Mouse (Mus musculus): ENCODE data around the gene Enpp7.

The Enpp7 gene

DNA sequence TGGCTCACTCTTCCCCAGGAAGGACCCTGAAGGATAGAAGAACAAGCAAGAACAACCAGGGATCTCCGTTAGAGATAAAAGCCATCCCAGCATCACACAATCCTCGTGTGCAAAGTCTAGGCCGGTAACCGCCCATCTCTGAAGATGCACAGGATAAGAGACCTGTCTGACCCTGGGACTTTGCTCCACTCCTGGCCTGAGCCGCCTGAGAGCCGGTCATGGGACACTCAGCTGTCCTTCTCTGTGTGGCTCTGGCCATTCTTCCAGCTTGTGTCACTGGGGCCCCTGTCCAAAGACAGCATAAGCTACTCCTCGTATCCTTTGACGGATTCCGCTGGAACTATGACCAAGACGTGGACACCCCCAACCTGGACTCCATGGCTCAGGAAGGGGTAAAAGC lies at the start of gene Enpp7:
TSS of gene Enpp7 (plus strand) at position 190 of the 400 bp plus-strand sequence.
- DNase-seq (ENCODE audit: inconsistent ontology term), result no peak

DNA sequence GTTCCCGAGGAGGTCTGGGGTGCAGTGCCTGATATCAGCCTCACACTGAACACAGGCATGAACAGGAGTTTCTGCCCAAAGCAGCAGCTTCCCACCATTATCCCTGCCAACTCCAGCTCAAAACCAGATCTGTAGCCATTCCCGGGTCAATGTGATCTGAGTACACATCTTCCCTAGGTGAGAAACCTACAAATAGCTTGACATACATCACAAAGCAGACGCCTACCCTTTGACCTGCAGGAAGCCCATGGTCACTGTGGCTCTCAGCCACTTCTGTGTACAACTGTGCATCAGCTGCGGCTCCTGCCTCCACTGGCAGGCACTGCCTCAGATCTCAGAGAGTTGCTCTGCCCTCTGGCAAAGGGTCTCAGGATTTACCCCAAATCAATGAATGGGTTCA lies 48.3 kb upstream of the Enpp7 start:
- DNase-seq (ENCODE audit: inconsistent ontology term), result no peak

DNA sequence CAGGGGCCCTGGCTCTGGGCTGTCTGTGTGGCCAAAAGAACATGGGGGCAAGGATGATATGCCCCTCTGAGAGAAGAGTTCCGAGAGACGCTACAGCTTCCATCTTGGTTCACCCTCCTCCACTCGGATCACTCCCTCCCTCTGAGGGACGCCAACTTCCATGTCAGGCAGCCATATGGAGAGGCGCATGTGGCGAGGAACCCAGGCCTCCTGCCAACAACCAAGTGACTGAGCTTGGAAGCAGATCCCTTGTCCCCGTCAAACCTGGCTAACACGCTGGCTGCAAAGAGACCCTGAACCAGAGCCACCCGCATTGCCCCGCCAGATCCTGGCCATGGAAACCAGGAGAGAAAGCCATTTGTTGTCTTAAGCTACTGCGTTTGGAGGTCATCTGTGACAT lies 47.4 kb upstream of the Enpp7 start:
- peak; percentile 5 for DNase-seq (ENCODE audit: inconsistent ontology term)

DNA sequence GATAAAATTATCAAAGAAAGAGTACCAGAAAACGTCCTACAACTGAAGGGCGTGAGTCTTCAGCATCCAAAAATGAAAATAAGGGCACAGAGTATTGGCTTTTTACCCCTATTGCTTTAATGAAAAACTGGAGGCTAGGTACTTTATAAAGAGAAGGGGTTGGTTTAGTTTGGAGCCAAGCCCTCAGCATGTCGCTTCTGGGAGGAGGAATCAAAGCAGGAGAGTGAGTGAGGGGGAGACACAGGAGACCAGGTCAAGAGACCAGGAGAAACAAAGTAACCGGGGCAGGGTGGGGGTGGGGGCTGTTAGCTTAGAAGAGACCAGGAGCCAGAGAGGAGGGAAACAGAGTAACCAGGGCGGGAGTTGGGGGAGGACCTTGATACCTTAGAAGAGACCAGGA lies 46.7 kb upstream of the Enpp7 start:
- no peak for DNase-seq (ENCODE audit: inconsistent ontology term)

DNA sequence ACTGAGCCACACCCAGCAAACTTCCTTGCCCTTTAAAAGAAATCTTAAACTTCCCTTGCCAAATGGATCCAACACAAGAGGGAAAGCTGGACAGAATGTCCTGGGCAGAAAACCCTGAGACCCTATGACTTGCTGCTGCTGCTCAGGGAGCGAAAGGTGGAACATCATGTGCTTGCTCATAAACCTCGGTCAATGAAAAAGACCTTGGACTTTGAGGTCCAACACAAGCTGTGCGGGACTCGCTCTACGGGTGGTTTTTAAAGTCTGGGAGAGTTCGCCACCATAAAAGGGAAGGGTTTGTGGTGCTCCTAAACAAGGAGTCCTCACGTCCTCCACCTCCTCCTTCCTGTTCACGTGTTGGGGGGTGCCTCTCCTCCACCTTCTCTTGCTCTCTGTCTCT lies 42.1 kb upstream of the Enpp7 start:
- DNase-seq (ENCODE audit: inconsistent ontology term), result no peak

DNA sequence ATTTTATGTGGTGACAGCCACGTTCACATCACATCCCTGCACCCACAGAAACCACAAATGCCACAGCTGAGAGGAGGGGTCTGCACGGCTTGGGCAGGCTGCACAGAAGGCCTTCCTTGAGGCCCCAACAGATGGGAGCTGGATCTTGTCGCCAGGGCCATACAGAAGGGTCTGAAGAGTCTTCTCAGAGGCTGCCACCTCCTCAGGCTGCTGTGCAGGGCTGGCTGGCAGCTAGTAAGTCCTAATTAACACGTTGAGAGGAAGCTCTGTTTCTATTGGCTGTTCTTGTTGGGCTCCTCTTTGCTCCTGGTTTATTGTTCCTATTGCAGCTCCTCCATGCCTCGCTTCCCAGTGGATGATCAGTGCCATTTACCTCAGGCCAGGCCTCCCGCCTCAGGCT lies 33.0 kb upstream of the Enpp7 start:
- DNase-seq (ENCODE audit: inconsistent ontology term), result no peak

DNA sequence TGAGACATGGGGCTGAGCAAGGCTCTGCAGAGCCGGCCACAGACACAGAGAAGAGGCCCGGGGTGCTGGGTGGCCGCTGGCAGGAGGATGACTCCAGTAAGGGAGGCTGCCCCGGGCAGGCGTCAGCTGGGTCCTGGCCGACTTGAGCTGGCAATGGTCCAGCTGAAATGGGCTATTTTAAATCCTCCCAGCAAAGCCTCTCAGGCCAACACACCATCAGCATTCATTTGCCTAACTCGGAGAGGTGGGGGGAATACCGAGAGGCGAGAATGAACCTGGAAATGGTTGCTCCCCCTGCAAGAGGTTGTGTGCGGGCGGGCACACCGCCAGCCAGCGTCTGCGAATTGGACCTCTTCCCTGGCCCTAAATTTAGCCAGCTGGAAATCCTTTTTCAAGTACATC lies 30.9 kb upstream of the Enpp7 start:
- peak; percentile 41 for DNase-seq (ENCODE audit: inconsistent ontology term)

DNA sequence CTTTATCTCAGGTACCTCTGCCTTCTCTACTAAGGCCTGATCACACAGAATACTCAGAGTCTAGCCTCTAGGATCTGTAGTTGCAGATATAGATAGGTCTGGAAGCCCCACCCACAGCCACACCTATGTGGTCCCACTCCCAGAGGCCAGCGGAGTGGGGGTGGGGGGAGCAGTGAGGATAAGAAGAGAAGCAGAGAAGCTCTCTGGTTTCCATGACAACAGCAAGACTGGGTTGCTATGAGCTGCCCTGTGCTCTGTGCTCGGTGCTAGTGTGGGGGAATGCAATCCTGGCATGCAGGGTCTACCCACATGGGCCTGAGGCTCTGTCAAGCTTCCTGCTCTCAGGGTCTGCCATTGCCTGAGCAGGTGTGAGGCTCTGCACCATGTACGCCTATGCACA lies 27.3 kb upstream of the Enpp7 start:
- no peak for DNase-seq (ENCODE audit: inconsistent ontology term)

DNA sequence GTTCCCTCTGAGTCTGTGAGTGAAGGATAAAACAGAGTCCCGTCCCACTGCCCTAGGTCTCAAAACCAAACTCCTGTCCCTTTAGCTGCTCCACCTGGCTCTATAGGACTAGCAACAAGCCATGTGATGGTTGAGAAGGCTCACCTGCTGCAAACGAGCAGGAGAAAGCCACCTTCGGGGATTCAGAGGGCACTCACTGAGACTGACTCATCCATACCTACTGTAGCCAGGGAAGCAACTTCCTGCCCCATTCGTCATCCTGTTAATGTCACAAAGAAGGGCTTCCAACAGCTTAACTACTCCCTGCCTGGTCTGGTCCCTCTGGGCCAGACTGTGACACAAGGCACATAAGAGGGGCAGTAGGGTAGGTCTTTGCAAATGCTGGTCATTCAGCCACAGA lies 25.5 kb upstream of the Enpp7 start:
- no peak for DNase-seq (ENCODE audit: inconsistent ontology term)

DNA sequence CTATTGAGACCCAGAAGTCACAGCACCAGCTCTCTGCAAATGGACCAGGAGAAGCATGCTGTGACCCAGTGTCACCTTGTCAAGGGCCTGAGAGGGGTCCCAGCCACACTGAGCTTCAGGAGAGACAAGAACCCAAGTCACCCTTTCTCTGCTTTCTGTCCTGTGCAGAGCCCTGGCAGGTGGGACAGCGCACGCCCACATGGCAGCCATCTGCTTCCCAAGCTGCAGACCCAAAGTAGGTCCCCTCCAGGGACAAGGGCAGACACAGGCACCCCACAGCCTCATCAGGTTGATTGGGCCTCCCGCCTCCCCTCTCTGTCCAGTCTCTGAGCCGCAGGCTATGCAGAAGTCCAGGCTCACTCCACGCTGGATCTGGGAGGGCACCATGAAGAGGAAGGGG lies 24.1 kb upstream of the Enpp7 start:
- DNase-seq (ENCODE audit: inconsistent ontology term), result no peak

DNA sequence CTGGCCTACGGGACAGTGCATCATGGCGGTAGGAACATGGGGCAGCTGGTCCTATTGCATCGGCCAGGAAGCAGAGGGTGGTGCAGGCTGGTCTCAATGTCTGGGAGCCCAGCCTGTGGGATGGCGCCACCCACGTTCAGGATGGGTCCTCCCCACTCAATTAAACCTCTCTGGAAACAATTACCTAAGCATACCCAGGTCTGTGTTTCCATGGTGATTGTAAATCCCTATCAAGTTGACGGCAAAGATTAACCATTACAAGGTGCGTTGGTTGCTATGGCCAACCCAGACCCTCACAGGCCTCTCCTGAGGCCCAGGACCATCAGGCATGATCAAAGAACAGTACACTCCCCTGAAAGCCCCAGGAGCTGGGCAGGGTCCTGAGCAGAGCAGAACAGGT lies 22.9 kb upstream of the Enpp7 start:
- DNase-seq (ENCODE audit: inconsistent ontology term), result no peak

DNA sequence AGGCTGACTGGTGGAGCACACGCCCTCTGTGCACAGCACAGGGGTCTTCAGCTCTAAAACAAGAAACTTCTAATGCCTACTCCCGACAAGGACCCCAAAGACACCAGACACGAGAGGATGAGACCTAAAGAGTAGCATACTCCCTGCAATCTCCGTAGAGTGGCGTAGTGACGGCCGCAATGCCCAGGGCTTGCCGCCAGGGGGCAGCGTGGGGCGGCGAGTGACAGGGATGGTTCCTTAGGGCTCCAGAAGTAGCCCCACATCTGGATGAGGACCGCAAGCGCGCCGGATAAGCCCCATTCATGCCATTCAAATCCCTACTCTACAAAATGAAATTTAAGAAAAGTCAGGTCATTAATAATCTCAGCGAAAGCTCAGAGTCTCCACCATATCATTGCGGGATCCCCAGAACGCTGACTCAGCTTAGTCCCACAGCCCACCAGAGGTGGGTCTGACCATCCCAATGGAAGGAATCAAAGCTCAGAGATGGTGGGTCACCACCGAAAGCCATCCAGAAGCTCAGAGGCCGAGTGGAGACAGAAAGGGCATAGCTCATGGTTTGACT lies 16.4 kb upstream of the Enpp7 start:
- peak; percentile 17 for DNase-seq (ENCODE audit: inconsistent ontology term)

DNA sequence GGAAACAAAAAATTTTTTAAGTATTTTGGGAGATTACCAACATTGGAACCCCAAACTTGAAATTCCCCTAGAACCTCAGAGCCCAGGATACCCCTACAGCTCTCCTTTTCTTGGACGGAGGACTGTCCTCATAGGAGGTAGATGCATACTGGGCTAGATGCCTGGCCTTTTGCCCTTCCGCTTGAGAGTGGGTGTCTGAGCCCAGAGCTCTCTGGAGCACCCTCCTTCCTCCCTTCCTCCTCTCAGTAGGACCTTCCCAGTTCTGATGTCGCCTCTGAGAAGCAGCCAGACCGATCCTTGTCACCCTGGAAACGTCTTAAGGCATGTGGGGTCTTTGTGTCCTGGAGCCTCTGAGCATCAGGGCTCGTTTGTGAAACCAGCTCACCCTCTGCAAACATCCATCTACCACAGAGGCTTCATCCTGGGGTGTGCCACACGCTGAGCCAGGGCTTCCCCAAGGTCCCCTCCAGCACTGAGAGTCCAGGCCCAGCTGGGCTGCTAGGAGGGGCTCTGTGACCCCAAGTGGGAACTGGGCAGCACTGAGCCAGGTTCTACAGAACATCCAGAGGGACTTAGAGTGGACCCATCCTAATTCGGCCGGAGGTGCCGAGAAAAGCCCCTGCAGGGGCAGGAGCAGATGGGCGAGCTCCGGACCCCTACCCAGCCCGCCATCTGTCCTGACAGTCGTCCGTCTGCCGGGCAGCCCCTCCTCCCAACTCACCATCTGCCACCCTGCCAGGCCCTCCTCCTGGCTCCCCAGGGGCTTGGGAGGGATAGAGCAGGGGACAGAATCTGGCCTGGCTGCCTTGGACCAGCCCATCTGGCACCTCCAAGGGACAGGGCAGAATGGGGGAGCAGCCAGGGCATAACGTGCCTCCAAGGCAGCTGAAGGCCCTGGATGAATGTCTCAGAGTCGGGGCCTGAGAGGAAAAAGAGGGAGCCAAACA lies 15.3 kb upstream of the Enpp7 start:
- no peak for DNase-seq (ENCODE audit: inconsistent ontology term)

DNA sequence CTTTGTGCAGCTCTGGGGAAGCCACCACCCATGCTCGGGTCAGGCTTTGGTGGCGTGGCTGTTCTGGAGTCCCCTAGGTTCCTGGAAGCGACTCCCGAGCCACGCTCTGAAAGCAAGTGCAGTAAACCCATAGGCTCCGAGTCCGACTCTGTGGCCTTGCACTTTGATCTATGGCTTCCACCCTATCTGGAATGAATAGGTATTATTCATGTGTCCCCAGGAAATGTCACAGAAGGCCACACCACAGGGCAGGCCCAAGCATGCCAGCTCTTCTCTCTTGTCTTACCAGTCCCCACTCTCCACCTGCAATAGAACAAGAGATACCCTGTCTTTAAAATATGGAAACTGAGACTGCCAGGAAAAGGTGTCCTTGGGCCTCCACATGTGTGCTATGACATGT lies 13.6 kb upstream of the Enpp7 start:
- no peak for DNase-seq (ENCODE audit: inconsistent ontology term)

DNA sequence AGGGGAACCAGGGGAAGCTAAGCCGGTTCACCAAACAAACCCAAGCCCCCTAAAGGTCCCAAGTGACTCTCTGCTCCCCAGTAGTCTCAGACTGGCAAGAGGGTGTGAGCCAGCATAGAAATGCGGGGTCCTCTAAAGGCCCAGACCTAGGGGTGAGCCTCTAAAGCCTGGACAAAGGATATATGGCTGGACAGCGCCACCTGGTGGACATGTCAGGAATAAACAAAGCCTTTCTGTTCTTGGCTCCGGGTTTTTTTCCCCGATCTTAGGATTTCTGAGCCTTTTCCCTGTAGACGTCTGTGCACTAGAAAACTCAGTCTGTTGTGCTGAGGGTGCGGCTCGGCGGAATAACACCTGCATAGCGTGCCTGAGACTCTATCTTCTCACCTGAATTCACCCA lies 12.6 kb upstream of the Enpp7 start:
- DNase-seq (ENCODE audit: inconsistent ontology term), result peak; percentile 72

DNA sequence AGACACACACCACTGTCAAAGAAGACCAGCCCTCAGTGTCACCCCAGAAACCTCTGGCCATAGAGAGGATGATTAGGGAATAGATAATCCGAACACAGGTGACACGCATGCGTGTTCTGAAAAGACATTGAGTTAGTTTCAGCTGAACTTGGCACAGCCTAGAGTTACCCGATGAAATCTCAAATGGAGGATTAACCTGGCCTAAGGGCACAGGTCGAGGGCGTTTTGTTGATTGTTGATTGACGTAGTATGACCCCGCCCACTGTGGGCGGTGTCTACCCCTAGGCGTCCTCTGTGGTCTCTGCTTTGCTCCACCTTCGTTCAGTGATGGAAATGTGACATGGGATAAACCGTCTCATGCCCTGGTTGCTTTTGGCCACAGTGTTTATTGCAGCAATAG lies 12.1 kb upstream of the Enpp7 start:
- peak; percentile 16 for DNase-seq (ENCODE audit: inconsistent ontology term)

DNA sequence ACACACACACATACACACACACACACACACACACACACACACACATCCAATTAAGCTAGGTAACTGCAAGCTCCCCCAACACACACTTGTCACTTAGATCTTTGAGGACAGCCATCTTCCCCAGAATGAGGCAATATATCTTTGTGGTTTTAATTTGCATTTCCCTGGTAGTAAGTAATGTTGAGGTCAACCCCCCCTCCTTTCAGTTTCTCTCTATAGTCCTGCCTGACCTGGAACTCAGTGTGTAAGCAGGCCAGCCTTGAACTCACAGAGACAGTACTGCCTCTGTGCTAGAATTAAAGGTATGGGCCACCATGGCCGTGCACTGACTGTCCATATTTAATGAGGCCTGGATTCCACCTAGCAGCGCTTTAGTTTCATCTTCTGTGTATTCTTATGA lies 7.6 kb upstream of the Enpp7 start:
- no peak for DNase-seq (ENCODE audit: inconsistent ontology term)

DNA sequence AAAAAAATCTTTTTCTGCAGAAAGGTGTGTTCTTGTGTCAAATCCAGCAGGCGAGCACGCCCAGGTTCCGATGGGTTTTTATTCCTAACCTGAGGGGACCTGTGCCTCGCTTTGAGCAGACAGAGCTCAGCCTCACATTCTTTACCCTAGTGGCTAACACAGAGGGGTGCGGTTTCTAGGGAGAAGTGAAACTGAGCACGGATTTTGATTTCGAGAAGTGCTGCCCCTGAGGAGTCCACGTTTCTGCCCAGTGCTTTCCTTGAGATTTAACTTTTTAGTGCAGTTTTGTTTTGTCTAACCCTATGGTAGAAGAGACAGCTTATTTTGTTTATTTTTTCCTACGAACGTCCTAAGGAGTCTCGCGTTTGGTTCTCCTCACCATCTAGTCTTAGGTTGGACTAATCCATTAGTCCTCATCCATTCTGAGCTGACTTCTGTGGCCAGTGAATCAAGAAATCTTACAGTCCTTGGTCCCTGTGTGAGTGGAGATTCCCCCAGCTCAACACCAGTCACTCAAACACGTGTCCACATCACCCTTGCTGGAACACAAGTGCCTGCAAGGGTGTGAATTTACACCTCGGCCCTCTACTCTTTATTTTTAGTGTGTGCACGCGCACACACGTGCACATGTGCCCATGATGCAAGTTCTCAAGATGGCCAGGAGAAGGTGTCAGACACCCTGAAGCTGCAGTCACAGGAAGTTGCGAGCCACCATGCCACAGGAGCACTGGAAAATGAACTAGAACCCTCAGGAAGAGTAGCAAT lies 6.8 kb upstream of the Enpp7 start:
- DNase-seq (ENCODE audit: inconsistent ontology term), result no peak

DNA sequence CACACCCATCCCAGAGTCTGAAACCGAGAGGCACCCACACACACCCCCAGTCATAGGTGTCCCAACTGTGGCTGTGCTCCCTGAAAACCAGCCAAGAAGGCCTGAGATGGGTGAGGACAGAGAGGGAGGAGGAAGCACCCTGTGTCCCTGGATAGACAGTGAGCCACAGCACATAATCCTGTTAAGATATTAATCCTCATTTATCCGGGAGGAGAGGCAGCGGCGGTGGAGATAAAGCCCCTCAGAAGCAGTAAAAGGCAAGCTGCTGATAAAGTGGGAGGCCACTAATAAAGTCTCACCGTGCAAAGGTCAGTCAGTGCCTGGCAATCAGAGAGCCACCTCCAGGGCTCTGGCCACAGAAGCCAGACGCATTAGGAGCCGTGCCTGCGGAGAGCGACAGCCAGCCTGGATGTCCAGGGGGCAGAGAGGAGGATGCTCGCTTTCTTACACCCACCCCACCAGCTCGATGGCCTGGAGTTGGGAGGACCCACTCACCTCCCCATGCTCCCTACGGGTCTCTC lies 5.3 kb upstream of the Enpp7 start:
- DNase-seq (ENCODE audit: inconsistent ontology term), result no peak

DNA sequence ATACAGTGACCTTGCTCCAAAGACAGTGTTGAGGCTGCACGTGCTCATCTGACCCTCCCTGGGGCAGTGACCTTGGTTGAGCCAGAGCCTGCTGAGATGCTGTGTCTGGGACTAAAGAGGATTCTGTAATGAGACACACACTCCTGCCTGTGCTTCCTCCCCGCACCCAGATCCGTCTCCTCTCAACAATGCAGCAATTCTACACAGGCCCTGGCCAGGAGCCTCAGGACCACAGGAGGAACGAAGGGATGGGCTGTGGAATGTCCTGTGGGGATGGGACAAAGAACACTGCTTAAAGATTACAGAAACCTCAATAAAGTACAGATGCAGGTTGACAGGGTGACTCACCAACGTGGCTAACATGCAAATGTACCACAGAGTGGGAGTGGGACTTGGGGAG lies 2.4 kb upstream of the Enpp7 start:
- DNase-seq (ENCODE audit: inconsistent ontology term), result peak; percentile 63

DNA sequence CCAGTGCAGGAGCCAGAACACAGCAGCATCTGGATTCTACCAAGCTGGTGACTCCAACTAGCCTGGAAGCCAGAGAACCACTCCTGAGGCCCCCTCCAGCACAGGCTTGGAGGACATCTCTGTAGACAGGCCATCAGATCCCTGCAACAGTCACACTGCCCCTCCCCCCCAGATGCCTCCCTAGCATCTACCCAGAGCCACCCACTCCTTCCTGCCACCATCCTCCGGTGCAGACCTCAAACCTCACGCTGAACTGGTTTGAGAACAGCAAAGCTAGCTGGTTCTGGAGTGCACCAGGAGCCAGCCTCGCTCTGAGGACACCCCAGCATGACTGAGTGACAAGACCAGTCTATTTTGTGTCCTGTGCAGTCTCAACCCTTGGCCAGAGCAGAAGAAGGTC lies 4.8 kb downstream of the Enpp7 start:
- no peak for DNase-seq (ENCODE audit: inconsistent ontology term)

DNA sequence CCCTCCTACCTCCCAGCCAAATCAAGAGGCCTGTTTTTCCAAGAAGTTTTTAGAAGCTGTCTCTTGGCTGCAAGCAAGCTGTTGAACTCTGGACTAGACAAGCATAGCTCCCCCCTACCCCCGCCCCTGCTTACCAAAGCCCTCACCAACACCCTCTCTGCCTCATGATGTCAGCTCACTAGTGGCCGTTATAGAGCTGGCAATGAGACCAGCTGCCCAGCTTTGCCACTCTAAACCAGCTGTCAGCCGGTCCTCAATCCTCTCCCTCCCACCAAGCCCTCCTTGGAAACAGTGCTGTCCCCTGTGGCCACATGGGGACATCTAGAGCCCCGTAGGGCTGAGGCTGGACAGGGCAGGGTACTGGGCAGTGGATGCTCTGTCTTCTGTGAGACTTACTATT lies 7.5 kb downstream of the Enpp7 start:
- DNase-seq (ENCODE audit: inconsistent ontology term), result no peak

DNA sequence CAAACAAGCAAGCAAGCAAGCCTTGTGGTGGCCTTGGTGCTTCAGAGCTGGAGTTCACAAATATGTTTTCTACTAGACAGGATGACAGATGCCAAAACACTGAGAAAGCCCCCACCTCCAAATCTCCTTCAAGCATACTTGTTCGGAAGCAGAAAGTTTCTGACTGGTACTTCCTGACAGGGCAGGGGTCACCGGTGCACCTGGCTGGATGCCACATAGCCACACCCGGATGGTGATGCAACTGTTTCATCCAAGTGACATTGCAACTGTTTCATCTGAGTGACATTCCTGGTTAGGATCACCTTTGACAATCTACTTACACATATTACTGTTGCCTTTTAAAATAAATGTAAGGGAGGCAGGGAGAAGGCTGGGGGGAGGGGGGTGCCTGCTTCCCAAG lies 9.2 kb downstream of the Enpp7 start:
- DNase-seq (ENCODE audit: inconsistent ontology term), result no peak

Data from Muller cell, postnatal 12 days (primary cell).